In the genomic region with DNA sequence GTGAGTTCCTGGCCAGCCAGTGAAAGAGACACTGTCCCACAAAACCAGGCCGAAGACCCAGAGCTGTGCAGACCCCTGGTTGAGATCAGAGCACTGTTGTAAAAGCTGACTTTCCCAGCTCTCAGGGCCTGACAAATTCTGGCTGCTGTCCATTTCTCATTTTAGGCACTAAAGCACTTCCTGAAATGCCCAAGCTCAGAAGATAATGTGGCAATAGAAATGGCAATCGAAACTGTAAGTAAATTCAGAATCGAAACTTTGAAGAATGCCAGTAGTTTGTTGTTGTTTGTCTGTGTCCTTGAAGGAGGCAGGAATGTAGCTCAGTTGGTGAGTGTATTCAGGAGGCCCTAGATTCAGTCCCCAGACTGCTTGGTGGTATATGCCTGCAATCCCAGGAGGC, we compare ENCODE assay signal across 17 mouse cellular contexts. TPM values are rescaled to one million over a fixed set of nuclear protein-coding genes. Genes with fewer than 3 reads are reported as not detected.
DNase-seq lines count a peak whose midpoint lies in the region; ATAC-seq and TF ChIP-seq lines count a peak whose summit lies in the region.
"Had no signal": no experiment of that assay in that cellular context is flagged by ENCODE, and none has a peak within 500 bp of the region (broad histone marks: within the 10 kb centered on the region; RNA-seq: fewer than 3 reads in every experiment).

No protein-coding gene starts in this region.

- H3K4me3 ChIP-seq in MEL (ENCODE audit: control insufficient read depth in 1 of 2, insufficient read depth in 1 of 2, low read depth in 2 of 2, low read length in 2 of 2) (no peak overlapping the region), macrophage (ENCODE audit: inconsistent target) (no peak overlapping the region)
- H3K4me3 ChIP-seq in hindbrain, embryonic 14.5 days (replicated peaks; ENCODE audit: low read length), result no peak overlapping the region
- H3K4me3 ChIP-seq: hindbrain, embryonic 15.5 days; limb, embryonic 15.5 days; midbrain, embryonic 10.5 days; neural tube, embryonic 15.5 days had no signal

- no peak for TF ChIP-seq CTCF in MEL (IDR thresholded peaks at IDR 0.05 in 2 of 3, conservative IDR thresholded peaks at IDR 0.05 in 1 of 3; ENCODE audit: control insufficient read depth in 1 of 3, insufficient read depth in 1 of 3, low read depth in 2 of 3, low read length in 3 of 3, poor library complexity in 1 of 3, severe bottlenecking in 1 of 3)

- H3K9me3 ChIP-seq in MEL (replicated peaks; ENCODE audit: insufficient read depth, low read length), result no peaks in the 10 kb centered on the region
- H3K9me3 ChIP-seq in hindbrain, embryonic 14.5 days (ENCODE audit: control insufficient read depth, low read length), result no peaks in the 10 kb centered on the region
- H3K9me3 ChIP-seq: hindbrain, embryonic 15.5 days; limb, embryonic 15.5 days; midbrain, embryonic 10.5 days; neural tube, embryonic 15.5 days had no signal

- no peak for ATAC-seq in hindbrain, embryonic 14.5 days (ENCODE audit: low FRiP score)

- H3K4me2 ChIP-seq in hindbrain, embryonic 14.5 days (replicated peaks), result no peak overlapping the region
- H3K4me2 ChIP-seq: hindbrain, embryonic 15.5 days; limb, embryonic 15.5 days; neural tube, embryonic 15.5 days had no signal

- H3K27ac ChIP-seq in MEL (ENCODE audit: control insufficient read depth, low read depth, low read length), result no peak overlapping the region
- H3K27ac ChIP-seq in macrophage, result peak overlapping the region; percentile 54
- H3K27ac ChIP-seq in hindbrain, embryonic 14.5 days, result no peak overlapping the region
- H3K27ac ChIP-seq: hindbrain, embryonic 15.5 days; limb, embryonic 15.5 days; midbrain, embryonic 10.5 days; neural tube, embryonic 15.5 days had no signal

- TF ChIP-seq POLR2A in MEL (IDR thresholded peaks at IDR 0.05; ENCODE audit: control insufficient read depth in 1 of 2, insufficient read depth in 1 of 2, low read depth in 1 of 2, low read length in 2 of 2, poor library complexity in 1 of 2), result no peak

- H3K27me3 ChIP-seq in MEL (ENCODE audit: control insufficient read depth in 1 of 2, insufficient read depth in 2 of 2, low read length in 2 of 2), result no peaks in the 10 kb centered on the region
- H3K27me3 ChIP-seq in hindbrain, embryonic 14.5 days (ENCODE audit: control insufficient read depth, insufficient read depth, low read length), result no peaks in the 10 kb centered on the region
- H3K27me3 ChIP-seq: hindbrain, embryonic 15.5 days; limb, embryonic 15.5 days; neural tube, embryonic 15.5 days had no signal

- H3K36me3 ChIP-seq in MEL (ENCODE audit: control insufficient read depth in 1 of 2, insufficient read depth in 2 of 2, low read length in 2 of 2) (no peaks in the 10 kb centered on the region), macrophage (ENCODE audit: inconsistent target) (no peaks in the 10 kb centered on the region)
- H3K36me3 ChIP-seq in hindbrain, embryonic 14.5 days (replicated peaks; ENCODE audit: control insufficient read depth, insufficient read depth), result peaks cover 45% of the 10 kb centered on the region

- no peak overlapping the region for H3K9ac ChIP-seq in MEL (ENCODE audit: control insufficient read depth, low read depth, low read length, poor library complexity, severe bottlenecking)
- H3K9ac ChIP-seq in hindbrain, embryonic 14.5 days, result no peak overlapping the region
- H3K9ac ChIP-seq: hindbrain, embryonic 15.5 days; limb, embryonic 15.5 days; neural tube, embryonic 15.5 days had no signal

- no peaks in the 10 kb centered on the region for H3K4me1 ChIP-seq in MEL (ENCODE audit: control insufficient read depth in 1 of 2, insufficient read depth in 2 of 2, low read length in 2 of 2)
- no peaks in the 10 kb centered on the region for H3K4me1 ChIP-seq in hindbrain, embryonic 14.5 days (replicated peaks; ENCODE audit: control insufficient read depth, insufficient read depth, low read length)
- H3K4me1 ChIP-seq: hindbrain, embryonic 15.5 days; limb, embryonic 15.5 days; neural tube, embryonic 15.5 days had no signal

- H3K79me2 ChIP-seq in MEL (ENCODE audit: control insufficient read depth, insufficient read depth, low read length, poor library complexity), result no peaks in the 10 kb centered on the region
- H3K79me2 ChIP-seq in macrophage (ENCODE audit: inconsistent target), result no peaks in the 10 kb centered on the region

- 30% methylated on average over 3 of the region's 3 CpGs for WGBS in large intestine, adult 2 months
- WGBS in macrophage (ENCODE audit: missing documents), result 21% methylated on average over 3 of the region's 3 CpGs
- 91% methylated on average over 3 of the region's 3 CpGs for WGBS in hindbrain, embryonic 14.5 days

- TF ChIP-seq EP300 in MEL (IDR thresholded peaks at IDR 0.05; ENCODE audit: low read depth in 1 of 2, low read length in 2 of 2), result no peak

- peak; percentile 36 for DNase-seq in A20 (ENCODE audit: low read depth, low spot score)
- DNase-seq in MEL (ENCODE audit: low read depth, low spot score), result peak; percentile 22
- DNase-seq in large intestine, adult 2 months (ENCODE audit: low read depth, low spot score), result peak; percentile 18
- DNase-seq in hindbrain, embryonic 14.5 days (ENCODE audit: low spot score), result no peak
- DNase-seq in neural tube, embryonic 10.5 days (ENCODE audit: extremely low spot score, low spot score), result no peak
- DNase-seq in thymus, postnatal 10 days (ENCODE audit: low spot score in 2 of 2), result no peak
- DNase-seq: adrenal gland, adult 8-10 months; cerebellum, adult 8-10 months; gastrocnemius, postnatal 14 days; kidney, adult 11 months; kidney, postnatal 25 days; thymus, adult 2 months had no signal

- TF ChIP-seq RAD21 in MEL (IDR thresholded peaks at IDR 0.05; ENCODE audit: low read depth, low read length), result no peak

TF ChIP-seq in MEL, 35 proteins besides CTCF, POLR2A, EP300 and RAD21:
- TF ChIP-seq ETS1 (IDR thresholded peaks at IDR 0.05; ENCODE audit: low read depth, low read length) (no peak), MXI1 (IDR thresholded peaks at IDR 0.05; ENCODE audit: low read depth, low read length) (no peak), UBTF (IDR thresholded peaks at IDR 0.05; ENCODE audit: borderline replicate concordance, insufficient read depth, low read depth, low read length) (no peak), ZNF384 (IDR thresholded peaks at IDR 0.05; ENCODE audit: low read depth, low read length) (no peak), CHD1 (IDR thresholded peaks at IDR 0.05; ENCODE audit: low read depth, low read length) (no peak), USF1 (IDR thresholded peaks at IDR 0.05; ENCODE audit: low read depth, low read length) (no peak), MEF2A (IDR thresholded peaks at IDR 0.05; ENCODE audit: extremely low read depth, insufficient replicate concordance, low read depth, low read length, poor library complexity, severe bottlenecking) (no peak), GATA1 (IDR thresholded peaks at IDR 0.05; ENCODE audit: low read depth, low read length) (no peak), MAFK (IDR thresholded peaks at IDR 0.05; ENCODE audit: borderline replicate concordance, low read depth, low read length) (no peak), ZMIZ1 (IDR thresholded peaks at IDR 0.05; ENCODE audit: low read depth, low read length) (no peak), MAX (IDR thresholded peaks at IDR 0.05; ENCODE audit: low read length) (no peak), JUND (IDR thresholded peaks at IDR 0.05; ENCODE audit: low read depth, low read length) (no peak), ELF1 (IDR thresholded peaks at IDR 0.05; ENCODE audit: low read depth, low read length) (no peak)

RNA-seq across cellular contexts. Expression of a gene that starts 47.8 kb away (rescaled TPM):
- total RNA-seq in MEL (2012; rRNA removed), result 0.27 and 0.52 TPM in 2 replicates
- polyA plus RNA-seq in MEL (2012; ENCODE audit: insufficient read depth in 1 of 2, insufficient read length in 2 of 2, low read depth in 1 of 2, low replicate concordance in 2 of 2, missing spikeins in 1 of 2) (under 1 TPM in 1 of 2 experiments, not detected in 1; 0.81 TPM), macrophage (2018) (3.1 to 7.2 TPM (median 3.9 TPM) in 3 replicates)
- 0.72 and 1.7 TPM in 2 replicates for polyA plus RNA-seq in large intestine, adult 2 months (2012; rRNA removed)
- 10 to 100 TPM in 18 of 26 experiments, 1 to 10 TPM in 8; 3.3 to 35.8 (median 18.3) TPM for total RNA-seq in macrophage (2018; cell fraction: chromatin; rRNA removed)
- 1 to 10 TPM; 3.6 to 9.9 (median 5.4) TPM for total RNA-seq in macrophage (2018; cell fraction: cytosol; rRNA removed)
- total RNA-seq in macrophage (2018; cell fraction: nucleus; rRNA removed), result 10 to 100 TPM in 12 of 26 experiments, 1 to 10 TPM in 14; 3.2 to 19.9 (median 9.0) TPM
- polyA plus RNA-seq in hindbrain, embryonic 14.5 days (2014; fragmentation: Nextera tagmentation; extraction: Ambion mirVana), result 14.5 and 15.7 TPM in 2 replicates

Comparison
In these comparisons a context has a peak if more than half of its experiments do, and no peak if none do; other contexts are left out.
1. DNase-seq: peak in A20 (single experiment), MEL (single experiment) and large intestine, adult 2 months (single experiment); none in hindbrain, embryonic 14.5 days (single experiment), neural tube, embryonic 10.5 days (single experiment) and thymus, postnatal 10 days (0 of 2).